Mouse (Mus musculus) forelimb bud, embryonic 11.5 days (tissue): ENCODE results near the gene Rundc3a.
"Not testable (repeated sequence)": the region's sequence is repeated elsewhere in the genome, so short reads cannot be mapped to it uniquely, and the experiment has no call there.

Experiments used
- DNase-seq: peaks from one replicate; pipeline ENCODE4 v3.0.0-alpha.2; 2012; ENCODE audit warnings: low read depth, low spot score

Rundc3a gene

DNA sequence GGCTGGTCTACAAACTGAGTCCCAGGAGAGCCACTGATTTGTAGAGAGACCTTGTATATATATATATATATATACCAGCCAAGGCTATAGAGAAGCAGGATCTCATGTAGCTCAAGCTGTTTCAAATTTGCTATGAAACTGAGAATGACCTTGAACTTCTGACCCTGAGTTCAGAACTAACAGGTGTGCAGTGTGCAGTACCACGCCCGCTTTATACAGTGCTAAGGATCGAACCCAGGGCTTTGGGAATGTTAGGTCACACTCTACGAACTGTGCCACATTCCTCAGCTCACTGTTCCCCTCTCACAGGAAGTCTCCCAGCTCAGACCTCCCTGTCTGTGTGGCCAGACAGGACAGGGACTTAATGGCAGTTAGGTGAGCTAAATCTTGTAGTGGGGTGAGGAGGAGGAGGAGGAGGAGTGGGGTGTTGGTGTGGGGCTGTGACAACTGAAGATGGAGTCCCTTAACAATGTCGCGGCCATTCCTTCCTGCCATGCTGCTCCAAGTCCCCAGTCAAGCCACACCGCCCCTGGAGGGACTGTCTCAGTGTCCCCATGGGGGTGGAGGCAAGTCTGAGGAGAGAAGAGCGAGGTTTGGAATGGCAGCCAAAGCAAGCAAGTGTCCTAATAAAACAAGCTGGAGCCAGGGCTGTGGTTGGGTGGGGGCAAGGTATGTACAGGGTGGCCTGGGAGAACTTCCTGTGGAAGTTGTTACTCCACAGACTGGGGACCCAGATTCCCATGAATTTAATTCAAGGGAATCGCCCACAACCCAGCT, 25.5 kb upstream of the Rundc3a start:
- no peak for DNase-seq

DNA sequence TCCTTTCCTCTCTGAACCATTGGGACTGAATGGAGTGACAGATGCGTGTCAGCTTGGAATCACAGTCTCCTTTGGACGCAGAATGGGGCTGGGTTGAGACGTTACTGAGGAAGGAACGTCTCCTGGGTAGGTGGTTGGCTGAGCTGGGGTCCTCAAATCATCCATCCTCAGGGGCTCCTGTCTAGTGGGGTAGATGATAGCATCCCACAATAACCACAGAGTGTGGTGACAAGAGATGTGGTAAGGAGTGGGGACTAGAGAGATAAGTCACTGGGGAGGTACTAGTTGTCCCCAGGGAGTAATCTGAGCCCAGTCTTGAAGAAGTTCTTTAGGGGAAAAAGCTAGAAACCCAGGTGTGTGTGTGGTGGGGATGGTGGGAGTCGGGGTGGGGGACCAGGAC, 24.9 kb upstream of the Rundc3a start:
- no peak for DNase-seq

DNA sequence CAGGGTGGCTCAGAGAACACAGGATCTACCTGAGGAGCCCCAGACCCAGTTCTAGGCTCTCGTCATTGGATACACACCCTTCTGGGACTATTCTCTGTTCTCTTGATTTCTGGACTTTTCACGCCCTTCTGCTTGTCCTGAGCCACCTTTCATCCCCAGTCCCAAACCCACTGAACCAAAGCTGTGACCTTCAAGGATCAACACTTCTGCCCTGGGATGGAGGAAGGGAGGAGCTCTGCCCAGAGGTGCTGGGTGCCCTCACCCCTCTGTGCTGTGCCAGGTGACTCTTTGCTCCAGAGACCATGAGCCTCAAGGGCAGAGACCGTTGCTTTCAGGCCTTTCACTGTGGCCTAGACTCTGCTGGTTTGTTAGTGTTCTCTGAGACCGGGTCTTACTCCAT, 23.9 kb upstream of the Rundc3a start:
- DNase-seq = no peak

GRCm38 (mm10) chr11:102370285-102370684, 22.9 kb upstream of the Rundc3a start:
- DNase-seq = no peak

GRCm38 (mm10) chr11:102371926-102372685, 21.1 kb upstream of the Rundc3a start:
- DNase-seq = no peak

DNA sequence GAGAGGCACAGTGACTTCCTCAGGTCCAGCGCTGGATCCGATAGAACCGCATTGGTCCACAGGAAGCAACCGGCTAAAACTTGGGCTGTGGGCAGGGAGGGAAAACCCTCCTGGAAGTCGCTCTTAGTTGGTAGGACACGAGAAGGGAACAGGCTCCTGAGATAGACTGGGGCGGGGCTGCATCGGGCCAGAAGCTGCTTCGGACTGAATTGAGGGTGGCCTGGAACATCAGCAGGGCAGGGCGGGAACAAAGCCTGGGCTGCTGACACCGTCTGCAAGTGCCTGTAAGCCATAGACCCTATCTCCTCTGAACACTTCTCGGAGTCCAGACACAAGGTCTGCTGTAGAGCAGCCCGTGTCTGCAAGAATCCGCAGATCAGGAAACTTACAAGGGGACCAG, 20.3 kb upstream of the Rundc3a start:
- no peak for DNase-seq

DNA sequence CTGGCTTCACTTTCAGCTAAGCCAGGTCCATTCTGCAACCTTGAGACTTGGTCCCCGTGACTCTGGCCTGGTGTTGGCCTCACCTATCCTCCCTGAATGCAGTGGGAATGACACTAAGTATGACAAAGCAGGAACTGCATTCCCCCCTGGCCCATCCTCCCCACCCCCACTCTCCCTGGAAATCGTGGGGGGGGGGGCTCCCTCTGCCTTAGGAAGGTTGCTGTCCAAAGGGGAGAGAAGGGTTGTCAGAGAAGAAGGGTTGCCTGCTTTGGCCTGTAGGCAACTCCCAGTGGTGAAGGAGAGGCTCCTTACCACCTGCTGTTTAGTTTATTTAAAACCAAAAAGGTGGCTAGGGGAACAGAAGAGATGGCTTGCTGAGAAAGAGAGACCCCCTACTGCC, 19.6 kb upstream of the Rundc3a start:
- no peak for DNase-seq

DNA sequence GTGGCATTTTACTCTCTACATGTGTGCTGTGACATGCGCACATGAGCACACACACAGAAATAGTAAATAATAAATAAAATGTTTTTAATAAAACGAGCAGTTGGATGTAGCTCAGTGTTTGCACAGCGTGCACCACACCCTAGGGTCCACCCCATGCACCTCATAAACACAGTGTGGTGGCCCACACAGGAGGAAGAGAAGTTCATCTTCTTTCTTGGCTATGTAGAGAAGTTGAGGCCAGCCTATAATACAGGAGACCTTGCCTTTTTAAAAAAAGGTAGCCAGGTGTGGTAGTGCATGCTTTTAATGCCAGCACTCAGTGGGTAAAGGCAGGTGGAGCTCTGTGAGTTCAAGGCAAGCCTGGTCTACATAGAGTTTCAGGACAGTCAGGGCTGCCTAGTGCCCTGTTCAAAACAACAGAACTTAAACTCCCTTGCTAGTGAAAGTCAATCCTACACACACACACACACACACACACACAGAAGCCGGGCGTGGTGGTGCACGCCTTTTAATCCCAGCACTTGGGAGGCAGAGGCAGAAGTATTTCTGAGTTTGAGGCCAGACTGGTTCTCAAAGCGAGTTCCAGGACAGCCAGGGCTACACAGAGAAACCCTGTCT, 19.0 kb upstream of the Rundc3a start:
- no peak for DNase-seq

DNA sequence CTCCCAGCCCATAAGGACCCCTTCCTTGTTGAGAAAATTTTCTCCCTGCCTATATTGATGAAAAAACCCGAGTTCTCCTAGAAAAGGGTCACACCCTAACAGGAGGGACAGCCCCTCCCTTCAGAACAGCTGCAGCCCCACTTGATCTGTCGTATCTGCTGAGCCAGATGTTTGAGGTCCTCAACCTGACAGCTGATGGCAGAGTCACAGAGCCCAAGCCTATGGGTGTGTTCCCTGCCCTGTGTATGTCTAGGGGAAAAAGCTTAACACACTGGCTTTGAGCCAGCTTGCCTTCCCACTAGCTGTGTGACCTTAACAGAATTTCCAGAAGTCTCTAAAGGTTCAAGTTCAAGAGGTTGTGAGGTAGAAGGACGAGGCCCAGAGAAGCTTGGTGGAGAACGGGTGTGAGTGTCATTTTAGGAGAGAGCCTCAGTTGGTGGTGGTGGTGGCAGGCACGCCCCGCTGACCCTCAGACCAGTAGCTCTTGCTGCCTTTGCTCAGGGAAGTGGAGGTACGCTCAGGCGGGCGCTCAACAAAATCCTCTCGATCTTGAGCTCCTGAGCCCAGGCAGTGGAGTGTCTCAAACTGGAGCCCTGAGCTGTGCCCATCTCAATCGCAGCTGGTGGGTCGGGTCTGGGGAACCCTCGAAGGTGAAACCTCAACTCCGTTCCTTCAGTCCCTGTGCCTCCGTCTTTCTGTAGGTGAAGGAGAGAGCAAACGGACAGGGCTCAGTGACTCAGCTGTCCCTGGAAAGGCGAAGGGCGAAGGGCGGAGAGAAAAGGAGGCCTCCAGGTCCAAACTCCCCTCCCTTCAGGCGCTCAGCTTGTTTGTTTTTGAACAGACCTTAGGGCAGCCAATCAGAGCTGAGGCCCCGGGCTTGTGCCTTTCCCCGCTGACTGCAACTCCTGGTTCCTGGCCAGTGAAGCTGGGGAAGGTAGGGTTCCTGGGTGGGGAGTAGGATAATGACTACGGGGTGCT, 17.7 kb upstream of the Rundc3a start:
- DNase-seq = peak; percentile 30

DNA sequence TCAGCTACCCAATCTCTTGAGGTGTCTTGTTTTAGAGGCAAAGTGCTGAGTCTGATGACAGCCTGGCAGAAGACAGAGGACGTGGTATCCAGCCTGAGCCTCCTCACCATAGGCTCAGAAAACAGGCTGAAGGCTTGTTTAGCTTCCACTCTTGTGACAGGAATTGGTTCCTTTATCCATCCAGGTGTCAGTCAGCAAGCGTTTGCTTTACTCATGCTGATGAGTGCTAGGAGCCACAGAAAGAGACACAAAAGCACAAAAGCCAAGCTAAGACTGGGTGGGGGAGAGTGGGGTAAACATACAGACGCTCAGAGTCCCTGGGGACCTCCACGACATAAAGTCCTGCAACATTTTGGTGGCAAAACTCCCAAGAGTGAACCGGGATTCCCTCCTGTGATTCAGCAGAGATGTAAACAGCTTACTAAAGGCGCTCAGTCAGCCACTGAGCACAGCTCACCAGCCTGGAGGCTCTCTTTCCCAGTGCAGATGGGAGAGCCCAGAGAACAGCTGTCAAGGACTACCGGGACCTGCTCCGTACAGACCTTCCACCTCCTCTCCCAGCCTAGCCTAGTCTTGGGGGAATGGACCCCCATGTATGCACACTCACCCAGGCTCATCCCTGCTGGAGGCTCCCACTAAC, 16.9 kb upstream of the Rundc3a start:
- no peak for DNase-seq

GRCm38 (mm10) chr11:102377186-102377585, 16.0 kb upstream of the Rundc3a start:
- DNase-seq = no peak

DNA sequence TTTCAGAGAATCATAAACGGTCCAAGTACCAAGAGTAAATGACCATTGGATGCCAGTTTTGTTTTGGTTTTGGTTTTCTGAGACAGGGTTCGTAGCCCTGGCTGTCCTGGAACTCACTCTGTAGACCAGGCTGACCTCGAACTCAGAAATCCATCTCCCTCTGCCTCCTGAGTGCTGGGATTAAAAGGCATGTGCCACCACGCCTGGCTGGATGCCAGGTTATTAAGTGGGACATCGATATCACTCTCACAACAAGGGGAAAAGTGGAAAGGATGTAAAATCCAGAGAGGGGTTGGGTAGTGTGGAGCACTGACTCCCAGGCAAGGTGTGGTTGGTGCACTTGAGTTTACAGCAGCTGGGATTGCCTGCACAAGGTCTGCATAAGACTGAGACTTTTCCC, 13.1 kb upstream of the Rundc3a start:
- DNase-seq = no peak

DNA sequence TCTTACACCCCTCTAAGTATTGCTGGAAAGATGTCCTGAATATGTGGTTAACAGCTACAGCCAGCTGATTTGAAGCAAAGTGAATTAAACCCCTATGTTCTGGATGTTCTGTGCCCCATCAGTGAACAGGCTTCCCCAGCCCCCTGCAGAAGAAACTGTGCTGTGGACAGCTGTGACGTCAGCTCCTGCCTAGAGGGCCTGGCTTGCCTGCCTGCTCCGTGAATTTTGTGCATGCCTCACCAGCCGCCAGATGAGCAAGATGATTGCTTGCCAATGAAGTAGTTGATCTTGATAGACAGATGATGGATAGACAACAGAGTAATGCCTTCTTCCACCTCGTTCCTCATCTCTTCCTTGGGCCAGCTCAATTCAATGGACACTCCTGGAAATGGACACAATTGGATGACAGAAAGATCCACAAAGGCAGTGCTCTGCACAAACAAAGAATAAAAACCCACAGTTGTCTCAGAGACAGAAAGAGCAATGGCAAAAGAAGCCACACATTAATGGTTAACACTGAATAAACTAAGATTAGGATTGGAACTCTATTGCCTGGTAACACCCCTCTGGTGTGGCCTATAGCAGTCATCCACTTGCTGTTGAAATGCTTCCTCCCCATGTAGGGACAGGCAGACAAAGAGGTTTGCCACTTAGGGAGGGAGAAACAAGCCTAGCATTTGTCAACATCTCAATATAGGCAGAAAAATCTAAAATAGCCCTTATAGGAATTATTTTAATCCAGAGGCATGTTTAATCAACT, 11.7 kb upstream of the Rundc3a start:
- no peak for DNase-seq

DNA sequence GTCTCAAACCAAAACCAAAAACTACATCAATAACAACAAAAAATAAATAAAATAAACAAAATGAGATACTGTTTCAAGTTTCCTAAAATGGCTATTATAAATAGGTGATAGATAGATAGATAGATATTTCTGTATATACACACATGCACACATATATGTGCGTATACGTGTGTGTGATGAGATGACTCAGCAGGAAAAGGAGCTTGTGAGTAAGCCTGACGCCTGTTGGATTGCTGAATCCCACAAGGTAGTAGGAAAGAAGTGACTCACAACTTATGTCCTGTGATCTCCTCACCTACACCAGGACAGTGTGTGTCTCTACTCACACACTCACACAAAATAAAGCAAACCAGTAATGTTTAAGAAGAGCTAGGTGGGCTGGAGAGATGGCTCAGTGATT, 10.4 kb upstream of the Rundc3a start:
- no peak for DNase-seq

DNA sequence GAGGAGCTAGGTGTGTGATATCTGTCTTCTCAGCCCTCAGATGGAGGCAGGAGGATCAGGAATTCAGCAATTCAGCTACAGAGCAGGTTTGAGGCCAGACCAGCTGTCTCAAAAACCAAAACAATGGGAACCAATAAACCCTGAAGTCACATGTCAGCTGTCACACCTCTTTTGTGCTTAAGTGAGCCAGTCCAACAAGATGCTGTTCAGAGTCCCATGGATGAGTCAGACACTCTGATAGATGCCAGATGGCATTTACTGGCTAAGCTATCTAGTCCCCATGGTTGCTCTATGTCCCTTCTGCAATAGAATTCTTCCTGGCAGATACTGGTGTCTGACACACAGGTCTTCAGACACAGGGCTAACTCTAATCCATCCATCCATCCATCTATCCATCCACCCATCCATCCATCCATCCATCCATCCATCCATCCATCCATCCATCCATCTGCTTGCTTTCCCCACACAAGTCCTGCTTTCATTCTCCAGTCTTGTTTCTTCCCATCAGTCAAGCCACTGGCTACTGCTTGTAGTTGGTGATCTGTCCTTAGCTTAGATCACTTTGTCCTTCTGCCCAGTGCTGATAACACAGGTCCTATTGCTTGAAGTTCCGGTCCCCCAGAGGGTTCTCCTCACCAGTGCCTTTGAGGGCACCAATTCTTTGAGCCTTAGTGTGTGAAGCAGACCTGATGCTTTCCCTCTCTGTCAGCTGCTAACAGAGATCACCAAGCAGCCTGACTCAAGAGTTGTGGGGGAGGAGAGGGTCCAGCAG, 9.7 kb upstream of the Rundc3a start:
- DNase-seq = no peak

DNA sequence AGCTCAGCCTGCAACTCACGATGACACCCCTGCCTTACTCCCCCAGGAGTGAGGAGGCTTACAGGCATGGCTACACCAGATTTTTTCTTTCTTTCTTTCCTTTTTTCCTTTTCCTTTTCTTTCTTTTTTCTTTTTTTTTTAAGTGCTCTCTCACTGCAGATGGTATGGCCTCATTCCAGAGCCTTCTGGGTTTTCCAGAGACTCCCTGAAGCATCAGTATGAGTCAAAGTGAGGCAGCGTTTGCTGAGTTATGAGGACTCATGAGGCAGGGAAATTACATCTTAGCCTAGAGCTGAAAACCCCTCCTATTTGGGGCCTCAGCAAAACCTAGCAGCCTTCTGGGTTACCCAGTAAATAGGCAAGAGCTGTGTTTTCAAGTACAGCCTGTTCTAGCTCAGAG, 8.8 kb upstream of the Rundc3a start:
- DNase-seq = no peak

DNA sequence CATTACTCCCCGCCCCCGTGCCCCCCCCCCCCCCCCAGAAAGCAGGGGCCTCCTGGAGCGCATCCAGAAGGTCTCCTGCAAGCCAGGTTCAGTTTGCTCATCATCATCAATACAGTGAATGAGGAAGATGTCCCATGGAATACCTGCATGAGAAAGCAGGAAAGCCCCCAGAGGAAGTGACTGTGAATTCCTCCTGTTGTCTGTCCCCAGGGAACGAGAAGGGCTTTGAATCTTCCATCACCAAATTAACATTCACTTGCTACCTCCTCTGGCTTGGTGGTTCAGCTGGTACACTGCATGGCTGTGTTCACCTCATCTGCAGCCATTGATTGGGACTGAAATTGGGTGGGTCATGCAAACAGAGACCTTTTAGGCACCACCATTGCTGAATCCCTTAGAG, 8.1 kb upstream of the Rundc3a start:
- no peak for DNase-seq

DNA sequence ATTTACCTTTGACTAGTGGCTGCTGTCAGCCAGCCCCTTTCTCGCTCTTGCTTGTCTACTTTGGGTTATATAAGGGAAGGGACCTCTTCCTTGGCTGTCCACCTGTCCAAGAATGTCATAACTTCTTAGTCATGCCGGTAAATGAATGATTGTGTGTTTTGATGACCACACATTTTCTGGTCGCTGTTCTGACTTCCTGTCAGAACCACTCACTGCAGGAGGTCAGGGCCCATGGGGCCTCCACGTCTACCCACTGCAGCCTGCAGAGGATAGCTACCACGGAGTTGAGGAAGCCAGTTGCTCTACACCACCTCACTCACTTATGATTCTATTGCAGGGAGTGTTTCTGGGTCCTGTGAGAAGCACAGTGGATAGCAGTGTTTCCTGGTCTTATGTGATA, 7.1 kb upstream of the Rundc3a start:
- DNase-seq = no peak

DNA sequence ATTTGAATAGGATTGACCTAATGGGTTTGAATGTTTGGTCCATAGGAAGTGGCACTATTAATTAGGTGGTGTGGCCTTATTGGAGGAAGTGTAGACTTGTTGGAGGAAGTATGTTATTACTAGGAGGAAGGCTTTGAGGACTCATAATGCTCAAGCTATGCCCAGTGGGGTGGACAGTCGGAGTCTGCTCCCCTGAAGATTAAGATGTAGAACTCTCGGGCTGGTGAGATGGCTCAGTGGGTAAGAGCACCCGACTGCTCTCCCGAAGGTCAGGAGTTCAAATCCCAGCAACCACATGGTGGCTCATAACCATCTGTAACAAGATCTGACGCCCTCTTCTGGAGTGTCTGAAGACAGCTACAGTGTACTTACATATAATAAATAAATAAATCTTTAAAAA, 3.8 kb upstream of the Rundc3a start:
- DNase-seq = not testable (repeated sequence)
